Mouse (Mus musculus): ENCODE results near the gene Lrrn1. TPM values are rescaled to one million over a fixed set of nuclear protein-coding genes. Genes with fewer than 3 reads are reported as not detected.

Lrrn1 gene
- not detected in 2 replicates for total RNA-seq (2015; ENCODE audit: low replicate concordance)
- total RNA-seq (2017; ENCODE audit: low replicate concordance) = 0.17 TPM in 1 of 2 replicates, not detected in the other

GRCm38 (mm10) chr6:107528877-107529864 is at the start of gene Lrrn1:
TSS of gene Lrrn1 (plus strand) at chr6:107529768.
- ATAC-seq (replicated peaks; ENCODE audit: low FRiP score, poor library complexity, severe bottlenecking) = no peak

DNA sequence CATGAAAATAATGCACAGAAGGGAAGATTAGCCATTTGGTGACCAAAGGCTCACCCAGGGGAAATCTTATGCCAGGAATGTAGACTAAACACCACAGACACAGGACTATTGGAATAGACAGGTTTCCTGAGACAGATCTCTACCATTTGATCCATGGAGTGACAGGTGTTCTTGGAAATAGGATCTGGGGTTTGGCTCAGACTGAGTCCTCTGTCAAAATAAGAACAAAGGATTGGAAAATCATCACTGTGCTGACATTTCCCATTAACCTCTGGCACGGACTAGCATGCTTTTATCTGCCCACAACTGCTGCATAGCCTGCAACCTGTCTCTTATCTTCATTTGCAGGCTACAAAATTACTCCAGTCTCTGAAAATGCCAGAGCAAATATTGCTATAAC is 35.1 kb upstream of the Lrrn1 start:
- ATAC-seq (replicated peaks; ENCODE audit: low FRiP score, poor library complexity, severe bottlenecking) = no peak

DNA sequence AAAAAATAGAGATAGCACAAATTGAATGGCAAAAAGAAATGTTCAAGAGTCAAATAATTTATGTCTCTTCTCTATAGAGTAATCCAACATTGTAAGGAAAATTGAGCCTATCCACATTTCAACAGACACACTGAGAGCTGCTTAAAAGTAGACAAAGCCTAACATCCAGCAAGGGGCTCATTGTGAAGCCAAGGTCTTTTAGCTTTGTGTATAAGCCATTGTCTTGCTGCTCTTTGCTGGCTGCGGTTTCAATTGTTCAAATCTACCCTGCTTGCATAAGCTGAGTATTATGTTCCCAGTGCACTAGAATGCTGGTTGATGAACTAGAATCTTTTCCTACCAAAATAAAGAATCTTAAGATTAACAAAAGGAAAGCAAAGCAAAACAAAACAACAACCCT is 33.7 kb upstream of the Lrrn1 start:
- no peak for ATAC-seq (replicated peaks; ENCODE audit: low FRiP score, poor library complexity, severe bottlenecking)

DNA sequence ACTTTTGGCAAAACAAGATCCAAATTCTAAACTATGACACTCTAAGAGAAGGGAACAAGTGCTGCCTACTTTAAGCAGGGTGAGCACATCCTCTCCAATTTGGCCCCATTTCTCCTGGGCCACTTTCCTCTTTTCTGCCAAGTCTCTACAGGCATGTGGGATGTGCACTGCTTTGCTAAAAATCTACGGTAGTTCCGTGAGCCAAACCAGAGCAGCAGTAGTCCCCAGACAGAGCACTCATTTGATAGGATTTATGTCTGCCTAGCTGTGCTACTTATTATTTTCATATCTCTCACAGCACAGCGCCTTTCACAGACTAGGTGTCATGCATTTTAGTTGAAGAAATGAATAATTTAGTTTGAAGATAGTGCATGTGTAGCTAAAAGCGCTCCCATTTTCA is 15.9 kb upstream of the Lrrn1 start:
- no peak for ATAC-seq (replicated peaks; ENCODE audit: low FRiP score, poor library complexity, severe bottlenecking)

- no peak for ATAC-seq (replicated peaks; ENCODE audit: low FRiP score, poor library complexity, severe bottlenecking)
These were observed 5.6 kb upstream of the Lrrn1 start for GRCm38 (mm10) chr6:107523953-107524352.

GRCm38 (mm10) chr6:107529911-107530431 is 403 bp downstream of the Lrrn1 start:
- ATAC-seq (replicated peaks; ENCODE audit: low FRiP score, poor library complexity, severe bottlenecking) = no peak

DNA sequence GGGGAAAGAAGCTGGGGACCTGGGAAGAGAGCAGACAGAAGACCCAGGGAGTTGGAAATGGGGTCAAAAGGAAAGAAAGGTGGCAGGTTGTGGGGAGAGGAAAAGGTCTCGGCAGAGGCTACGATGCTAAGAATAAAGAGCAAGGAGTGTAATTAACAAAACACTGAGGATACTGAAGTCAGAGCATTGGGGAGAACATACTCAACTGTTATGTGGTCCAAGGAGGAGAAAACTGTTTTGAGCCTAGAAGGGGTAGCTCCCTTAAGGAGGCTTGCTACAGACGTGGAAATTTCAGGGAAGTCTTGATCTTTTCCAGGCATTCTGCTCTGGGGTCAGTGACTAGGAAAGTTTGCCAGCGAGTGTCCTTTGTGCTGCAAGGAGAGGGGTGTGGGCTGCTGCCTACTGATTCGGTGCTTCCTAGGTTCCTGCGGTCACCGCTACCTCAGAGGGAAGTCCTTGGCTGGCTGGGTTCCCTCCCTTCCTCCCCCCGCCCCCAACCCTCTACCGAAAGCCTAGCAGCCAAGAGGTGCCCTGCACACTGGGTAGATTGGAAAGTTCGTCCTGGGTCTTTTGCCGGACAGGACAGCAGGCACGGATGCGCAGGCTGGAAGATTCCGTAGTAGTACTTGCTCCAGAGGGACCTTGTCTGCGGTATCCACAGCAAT is 1.2 kb downstream of the Lrrn1 start:
- ATAC-seq (replicated peaks; ENCODE audit: low FRiP score, poor library complexity, severe bottlenecking) = no peak

DNA sequence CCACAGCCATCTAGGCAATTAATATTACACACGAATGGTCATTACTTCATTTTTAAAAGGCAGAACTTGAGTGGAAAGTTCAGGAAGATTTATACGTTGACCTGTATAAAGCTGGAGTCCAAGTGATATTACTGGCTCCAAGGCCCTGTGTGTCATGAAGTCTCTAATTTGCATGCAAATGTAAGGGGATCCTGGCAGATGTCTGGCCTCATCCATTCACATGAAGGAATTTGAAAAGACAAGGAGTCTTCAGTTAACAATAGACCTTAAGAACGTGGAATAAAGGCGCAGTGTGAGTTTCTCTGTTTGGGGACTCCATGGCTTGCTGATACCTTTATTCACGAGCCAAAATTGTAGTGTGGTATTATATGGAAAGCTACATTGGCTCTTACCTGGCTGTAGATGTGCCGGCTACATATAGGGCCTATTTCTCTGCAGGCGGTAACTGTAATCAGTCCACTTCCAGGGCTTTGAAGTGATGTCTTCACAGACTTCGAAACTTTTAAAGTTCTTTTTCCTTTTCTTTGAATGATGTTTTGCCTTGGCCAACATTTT is 2.0 kb downstream of the Lrrn1 start:
- no peak for ATAC-seq (replicated peaks; ENCODE audit: low FRiP score, poor library complexity, severe bottlenecking)

GRCm38 (mm10) chr6:107534533-107534932 is 5.0 kb downstream of the Lrrn1 start:
- no peak for ATAC-seq (replicated peaks; ENCODE audit: low FRiP score, poor library complexity, severe bottlenecking)

DNA sequence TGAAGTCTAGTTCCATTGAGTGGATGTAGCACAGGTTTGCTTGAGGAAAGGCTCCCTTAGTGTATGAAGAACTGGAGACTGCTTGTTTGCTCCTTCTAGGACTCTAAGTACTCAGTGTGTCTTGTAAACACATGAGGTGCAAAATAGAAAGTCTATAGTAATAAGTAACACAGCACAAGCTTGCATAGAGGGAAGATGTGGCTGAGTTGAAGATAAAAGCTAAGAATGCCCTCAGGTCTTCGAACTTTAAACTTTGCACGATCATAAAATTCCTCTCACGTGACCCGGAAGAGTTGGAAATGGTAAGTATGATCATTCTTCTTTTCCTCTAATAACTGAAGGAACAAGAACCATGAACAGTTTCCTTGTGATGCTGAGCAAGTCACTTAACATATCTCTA is 7.1 kb downstream of the Lrrn1 start:
- ATAC-seq (replicated peaks; ENCODE audit: low FRiP score, poor library complexity, severe bottlenecking) = no peak

- no peak for ATAC-seq (replicated peaks; ENCODE audit: low FRiP score, poor library complexity, severe bottlenecking)
These were observed 11.7 kb downstream of the Lrrn1 start for GRCm38 (mm10) chr6:107541222-107541621.

DNA sequence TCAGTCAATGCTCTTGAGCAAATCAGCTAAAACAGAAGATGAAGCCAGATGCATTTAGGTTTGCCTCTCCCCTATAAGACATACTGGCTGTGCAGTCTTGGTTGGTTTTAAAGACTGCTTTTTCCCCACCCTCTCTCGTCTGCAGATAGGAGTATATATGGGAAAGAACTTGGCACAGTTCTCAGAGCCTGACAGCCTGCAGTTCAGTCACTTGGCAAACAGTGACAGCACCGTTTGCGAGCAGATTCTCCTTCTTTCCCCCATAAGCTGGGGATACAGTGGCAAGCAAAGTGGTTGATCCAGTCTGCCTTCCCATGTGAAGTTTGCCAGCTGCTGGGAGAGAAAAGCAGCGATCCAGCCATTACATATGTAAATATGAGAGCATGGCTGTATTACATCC is 12.3 kb downstream of the Lrrn1 start:
- no peak for ATAC-seq (replicated peaks; ENCODE audit: low FRiP score, poor library complexity, severe bottlenecking)

DNA sequence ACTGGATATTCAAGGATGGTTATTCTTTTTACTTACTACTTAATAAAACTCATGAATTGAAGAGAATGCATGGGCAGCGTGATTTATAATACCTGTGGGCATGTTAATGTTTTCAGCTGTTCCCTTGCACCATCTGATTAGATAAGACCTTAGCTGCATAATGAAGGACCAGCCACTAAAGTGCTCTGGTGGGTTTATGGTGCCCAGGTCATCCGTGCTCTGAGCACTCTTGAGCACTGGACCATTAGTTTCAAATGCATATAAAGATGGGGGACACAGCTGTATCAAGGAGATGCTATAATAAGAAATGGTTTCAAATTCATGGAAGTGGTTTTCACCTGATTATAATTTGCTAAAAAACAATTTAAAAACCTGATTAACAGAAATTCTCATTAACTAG is 16.7 kb downstream of the Lrrn1 start:
- no peak for ATAC-seq (replicated peaks; ENCODE audit: low FRiP score, poor library complexity, severe bottlenecking)

GRCm38 (mm10) chr6:107552511-107552910 is 22.9 kb downstream of the Lrrn1 start:
- ATAC-seq (replicated peaks; ENCODE audit: low FRiP score, poor library complexity, severe bottlenecking) = no peak

DNA sequence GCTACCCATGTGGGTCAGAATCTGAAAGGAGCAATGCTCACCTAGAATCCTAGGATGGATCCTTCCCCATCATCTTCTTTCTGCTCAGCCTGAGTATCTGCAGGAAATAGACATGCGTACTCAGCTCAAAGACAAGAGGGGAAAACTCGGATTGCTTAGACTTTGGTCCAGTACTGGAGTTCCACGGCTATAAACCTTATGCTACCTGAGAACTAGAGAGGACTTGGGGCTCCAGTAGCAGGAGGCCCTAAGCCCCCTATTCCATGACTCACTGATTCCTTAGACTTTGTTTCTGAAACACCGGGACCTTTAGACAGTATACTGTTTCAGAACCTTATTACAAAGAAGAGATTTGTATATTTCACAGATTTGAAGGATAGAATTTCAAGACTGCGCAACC is 25.8 kb downstream of the Lrrn1 start:
- ATAC-seq (replicated peaks; ENCODE audit: low FRiP score, poor library complexity, severe bottlenecking) = no peak

- ATAC-seq (replicated peaks; ENCODE audit: low FRiP score, poor library complexity, severe bottlenecking) = no peak
These were observed 27.4 kb downstream of the Lrrn1 start for GRCm38 (mm10) chr6:107556996-107557395.

DNA sequence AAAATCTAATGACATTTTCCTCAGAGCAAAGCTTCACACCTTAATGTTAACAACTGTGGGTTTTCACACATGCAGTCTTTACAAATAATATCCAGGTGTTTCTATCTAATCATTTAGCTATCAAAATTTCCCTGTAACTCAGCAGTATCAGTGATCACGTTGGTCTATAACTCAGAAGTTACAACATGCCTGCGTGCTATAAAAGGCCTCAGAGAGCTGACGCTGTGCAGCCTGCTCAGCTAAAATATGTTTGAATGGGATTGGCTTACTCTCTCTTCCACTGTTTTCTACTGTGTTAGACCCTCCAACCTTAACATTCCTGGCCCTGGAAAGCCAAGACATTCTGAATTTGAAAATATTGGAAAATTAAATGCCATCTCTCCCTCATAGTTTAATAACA is 28.2 kb downstream of the Lrrn1 start:
- no peak for ATAC-seq (replicated peaks; ENCODE audit: low FRiP score, poor library complexity, severe bottlenecking)

GRCm38 (mm10) chr6:107562255-107562654 is 32.7 kb downstream of the Lrrn1 start:
- no peak for ATAC-seq (replicated peaks; ENCODE audit: low FRiP score, poor library complexity, severe bottlenecking)

GRCm38 (mm10) chr6:107566944-107567634 is 37.5 kb downstream of the Lrrn1 start:
- no peak for ATAC-seq (replicated peaks; ENCODE audit: low FRiP score, poor library complexity, severe bottlenecking)

DNA sequence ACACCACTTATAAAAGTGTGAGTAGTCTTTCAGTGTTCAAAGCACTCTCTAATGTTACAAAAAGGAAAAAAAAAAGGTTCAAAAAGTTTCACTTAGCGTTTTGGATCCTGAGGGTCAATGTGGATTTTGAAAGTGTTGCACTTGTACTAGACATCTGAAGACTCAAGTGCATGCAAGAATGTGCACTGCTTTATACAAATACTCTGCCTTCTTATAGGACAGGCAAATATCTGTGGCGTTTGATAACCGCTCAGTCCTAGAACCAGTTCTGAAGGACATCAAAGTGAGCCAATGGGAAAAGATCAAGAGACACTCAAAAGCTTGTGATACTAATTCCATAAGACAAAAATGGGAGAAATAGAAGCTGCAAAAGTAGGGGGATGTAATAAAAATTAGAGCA is 45.0 kb downstream of the Lrrn1 start:
- ATAC-seq (replicated peaks; ENCODE audit: low FRiP score, poor library complexity, severe bottlenecking) = no peak
